10 mouse cellular contexts compared by ENCODE assay signal in the genomic region with DNA sequence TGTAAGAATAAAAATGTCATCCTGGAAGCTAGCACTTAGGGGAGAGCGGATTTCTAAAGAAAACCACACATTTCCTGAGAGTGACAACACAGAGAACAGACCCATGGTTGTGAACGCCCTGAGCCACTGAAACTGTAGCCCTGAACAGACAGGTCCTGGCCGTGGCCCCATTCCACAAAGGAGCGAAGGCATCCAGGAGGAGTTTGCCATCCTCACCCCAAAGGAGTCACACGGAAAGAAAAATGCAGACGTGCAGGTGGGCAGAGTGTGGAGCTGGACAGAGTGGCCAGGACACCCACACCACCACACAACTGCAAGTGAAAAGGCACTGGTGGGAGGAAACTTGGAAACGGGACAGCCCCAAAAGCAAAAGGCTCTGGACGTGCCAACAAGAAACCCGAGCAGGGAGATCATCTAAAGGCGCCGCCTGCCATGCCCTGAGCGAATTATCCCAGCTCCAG.
DNase-seq lines count a peak whose midpoint lies in the region; ATAC-seq lines count a peak whose summit lies in the region.
"Had no signal": no experiment of that assay in that cellular context is flagged by ENCODE, and none has a peak within 500 bp of the region (broad histone marks: within the 10 kb centered on the region; RNA-seq: fewer than 3 reads in every experiment).

No protein-coding gene starts in this region.

- H3K9ac ChIP-seq in lung, embryonic 16.5 days (ENCODE audit: low read length) = no peak overlapping the region
- no peak overlapping the region for H3K9ac ChIP-seq in heart, embryonic 16.5 days (ENCODE audit: low read length)
- H3K9ac ChIP-seq in stomach, embryonic 15.5 days = no peak overlapping the region

- peak overlapping the region; percentile 45; the same call in 1 of the 2 replicates for H3K27ac ChIP-seq in lung, embryonic 16.5 days (ENCODE audit: low read length)
- peak overlapping the region; percentile 15 for H3K27ac ChIP-seq in heart, embryonic 16.5 days (ENCODE audit: low read length)
- H3K27ac ChIP-seq in stomach, embryonic 15.5 days = 0 out of 2 replicates have a peak overlapping the region, but pooled peaks have one; percentile 48
- H3K27ac ChIP-seq in forebrain, embryonic 10.5 days = no peak overlapping the region
- H3K27ac ChIP-seq: macrophage had no signal

- peaks cover 21% of the 10 kb centered on the region for H3K4me1 ChIP-seq in lung, embryonic 16.5 days (replicated peaks; ENCODE audit: control insufficient read depth, insufficient read depth, low read length)
- peaks cover 79% of the 10 kb centered on the region for H3K4me1 ChIP-seq in heart, embryonic 16.5 days (ENCODE audit: control insufficient read depth, insufficient read depth, low read length)
- peaks cover 67% of the 10 kb centered on the region for H3K4me1 ChIP-seq in stomach, embryonic 15.5 days
- peaks cover 71% of the 10 kb centered on the region for H3K4me1 ChIP-seq in forebrain, embryonic 10.5 days

- 64% methylated on average over 12 of the region's 12 CpGs for WGBS in lung, embryonic 16.5 days
- WGBS in heart, embryonic 16.5 days = 62% methylated on average over 12 of the region's 12 CpGs
- 78% methylated on average over 12 of the region's 12 CpGs for WGBS in stomach, embryonic 15.5 days
- 88% methylated on average over 12 of the region's 12 CpGs for WGBS in forebrain, embryonic 10.5 days

- H3K4me3 ChIP-seq in lung, embryonic 16.5 days (ENCODE audit: low read length) = no peak overlapping the region
- no peak overlapping the region for H3K4me3 ChIP-seq in heart, embryonic 16.5 days (ENCODE audit: low read length)
- H3K4me3 ChIP-seq in stomach, embryonic 15.5 days (replicated peaks) = no peak overlapping the region
- no peak overlapping the region for H3K4me3 ChIP-seq in forebrain, embryonic 10.5 days
- H3K4me3 ChIP-seq: erythroblast, embryonic 14.5 days had no signal

- no peaks in the 10 kb centered on the region for H3K27me3 ChIP-seq in lung, embryonic 16.5 days (ENCODE audit: control insufficient read depth, insufficient read depth, low read depth, low read length)
- H3K27me3 ChIP-seq in heart, embryonic 16.5 days (ENCODE audit: control insufficient read depth, insufficient read depth, low read length) = no peaks in the 10 kb centered on the region
- no peaks in the 10 kb centered on the region for H3K27me3 ChIP-seq in stomach, embryonic 15.5 days (replicated peaks)
- no peaks in the 10 kb centered on the region; the same call in 1 of the 2 replicates for H3K27me3 ChIP-seq in forebrain, embryonic 10.5 days (ENCODE audit: poor library complexity, severe bottlenecking)

- ATAC-seq in lung, embryonic 16.5 days (ENCODE audit: low read depth) = no peak
- no peak for ATAC-seq in heart, embryonic 16.5 days (replicated peaks; ENCODE audit: extremely low read depth, insufficient read depth, low FRiP score)
- no peak for ATAC-seq in stomach, embryonic 15.5 days (ENCODE audit: insufficient read depth, low FRiP score, low read depth)

- peak; percentile 66 to 67 for DNase-seq in cerebellum, adult 18-20 months
- no peak for DNase-seq in cerebellum, adult 11 months
- DNase-seq in lung, postnatal 14 days = no peak
- no peak for DNase-seq in forebrain, embryonic 10.5 days (ENCODE audit: extremely low spot score, low spot score)
- DNase-seq in spleen, adult 12 weeks (ENCODE audit: low spot score) = no peak

- H3K4me2 ChIP-seq in lung, embryonic 16.5 days (ENCODE audit: low read depth, low read length) = no peak overlapping the region
- H3K4me2 ChIP-seq in heart, embryonic 16.5 days (ENCODE audit: low read depth, low read length) = no peak overlapping the region
- H3K4me2 ChIP-seq in stomach, embryonic 15.5 days = no peak overlapping the region

- H3K9me3 ChIP-seq in lung, embryonic 16.5 days (ENCODE audit: control insufficient read depth, low read length) = no peaks in the 10 kb centered on the region
- no peaks in the 10 kb centered on the region for H3K9me3 ChIP-seq in heart, embryonic 16.5 days (replicated peaks; ENCODE audit: control insufficient read depth, low read length)
- no peaks in the 10 kb centered on the region for H3K9me3 ChIP-seq in stomach, embryonic 15.5 days
- H3K9me3 ChIP-seq in forebrain, embryonic 10.5 days = no peaks in the 10 kb centered on the region

- H3K36me3 ChIP-seq in lung, embryonic 16.5 days (ENCODE audit: control insufficient read depth, insufficient read depth, low read length) = no peaks in the 10 kb centered on the region
- no peaks in the 10 kb centered on the region for H3K36me3 ChIP-seq in heart, embryonic 16.5 days (ENCODE audit: control insufficient read depth, insufficient read depth)
- no peaks in the 10 kb centered on the region for H3K36me3 ChIP-seq in stomach, embryonic 15.5 days
- H3K36me3 ChIP-seq in forebrain, embryonic 10.5 days (replicated peaks) = no peaks in the 10 kb centered on the region

Comparison
In these comparisons a context has a peak if more than half of its experiments do, and no peak if none do; other contexts are left out.
1. DNase-seq: peak in cerebellum, adult 18-20 months (2 of 2); none in cerebellum, adult 11 months (single experiment), lung, postnatal 14 days (single experiment), forebrain, embryonic 10.5 days (single experiment) and spleen, adult 12 weeks (single experiment).